Mouse (Mus musculus) midbrain, embryonic 10.5 days (tissue): ENCODE results near the gene Elp6. TPM values are rescaled to one million over a fixed set of nuclear protein-coding genes. Genes with fewer than 3 reads are reported as not detected.

ENCODE experiments used
- DNase-seq: peaks from one replicate; pipeline ENCODE4 v3.0.0-alpha.2; 2017; ENCODE audit warnings: low spot score
- H3K27ac ChIP-seq: fragments of 300-500 bp; sonication (generic); replicated peaks from 2 replicates; pipeline ENCODE4 v1.5.1; 2016; ENCODE audit warnings: mild to moderate bottlenecking
- H3K27me3 ChIP-seq: fragments of 300-500 bp; sonication (generic); 2 replicates; pipeline ENCODE4 v1.6.1; 2016; ENCODE audit warnings: low read depth, mild to moderate bottlenecking; ENCODE audit not compliant: poor library complexity, severe bottlenecking
- H3K36me3 ChIP-seq: fragments of 300-500 bp; sonication (generic); 2 replicates; pipeline ENCODE4 v1.6.1; 2016; ENCODE audit warnings: mild to moderate bottlenecking, moderate library complexity
- H3K4me1 ChIP-seq: fragments of 300-500 bp; sonication (generic); 2 replicates; pipeline ENCODE4 v1.6.1; 2016
- H3K4me3 ChIP-seq: fragments of 300-500 bp; sonication (generic); 2 replicates; pipeline ENCODE4 v1.5.1; 2016; ENCODE audit warnings: mild to moderate bottlenecking, moderate library complexity
- H3K9me3 ChIP-seq: fragments of 300-500 bp; sonication (generic); replicated peaks from 2 replicates; pipeline ENCODE4 v1.6.1; 2016; ENCODE audit warnings: mild to moderate bottlenecking
- WGBS: fragments of 180-500 bp; shearing (Covaris S2); methylation state at CpG from one replicate; pipeline ENCODE4 v1.1.7; 2016; 5-methylcytosine and 5-hydroxymethylcytosine counted together
- polyA plus RNA-seq: library from polyadenylated mRNA; unstranded; fragments of >200 nt; fragmentation: Nextera tagmentation; extraction: Ambion mirVana; gene quantifications from 2 replicates; pipeline ENCODE4 v1.2.1, GENCODE M21; 2016

Elp6 gene
- polyA plus RNA-seq, 1 experiment from 2014 or later, result 45.6 TPM

- H3K27ac ChIP-seq, result no peak overlapping the region
- peaks cover 4% of the 10 kb centered on the region; the same call in 1 of the 2 replicates for H3K4me1 ChIP-seq
- H3K4me3 ChIP-seq, result no peak overlapping the region
- H3K27me3 ChIP-seq, result no peaks in the 10 kb centered on the region
- 86% methylated on average over 7 of the region's 7 CpGs for WGBS
- H3K9me3 ChIP-seq, result no peaks in the 10 kb centered on the region
- H3K36me3 ChIP-seq, result no peaks in the 10 kb centered on the region
- no peak for DNase-seq
Observed at GRCm38 (mm10) chr9:110345057-110345739, 40.2 kb downstream of the Elp6 start.

- DNase-seq, result no peak
- Histone ChIP-seq H3K4me1 (no peaks in the 10 kb centered on the region), H3K27me3 (no peaks in the 10 kb centered on the region), H3K9me3 (no peaks in the 10 kb centered on the region), H3K36me3 (no peaks in the 10 kb centered on the region), H3K27ac (no peak overlapping the region), H3K4me3 (no peak overlapping the region)
- WGBS, result 80% methylated on average over 4 of the region's 4 CpGs
Observed at GRCm38 (mm10) chr9:110348899-110349298, 43.9 kb downstream of the Elp6 start.

GRCm38 (mm10) chr9:110350188-110350587 lies 45.2 kb downstream of the Elp6 start:
- no peaks in the 10 kb centered on the region for H3K9me3 ChIP-seq
- no peak for DNase-seq
- no peaks in the 10 kb centered on the region for H3K4me1 ChIP-seq
- WGBS, result 89% methylated on average over 5 of the region's 5 CpGs
- peaks cover 4% of the 10 kb centered on the region for H3K36me3 ChIP-seq
- no peak overlapping the region for H3K27ac ChIP-seq
- H3K4me3 ChIP-seq, result no peak overlapping the region
- no peaks in the 10 kb centered on the region for H3K27me3 ChIP-seq

GRCm38 (mm10) chr9:110350612-110351011 lies 45.6 kb downstream of the Elp6 start:
- no peaks in the 10 kb centered on the region for H3K27me3 ChIP-seq
- H3K27ac ChIP-seq, result no peak overlapping the region
- DNase-seq, result no peak
- H3K36me3 ChIP-seq, result peaks cover 4% of the 10 kb centered on the region
- 93% methylated on average over 5 of the region's 5 CpGs for whole genome bisulfite sequencing
- no peaks in the 10 kb centered on the region for H3K4me1 ChIP-seq
- no peak overlapping the region for H3K4me3 ChIP-seq
- no peaks in the 10 kb centered on the region for H3K9me3 ChIP-seq

- DNase-seq, result no peak
- Histone ChIP-seq H3K27ac (no peak overlapping the region), H3K36me3 (peaks cover 8% of the 10 kb centered on the region), H3K9me3 (no peaks in the 10 kb centered on the region), H3K4me3 (no peak overlapping the region), H3K27me3 (no peaks in the 10 kb centered on the region), H3K4me1 (no peaks in the 10 kb centered on the region)
- 96% methylated on average over 2 of the region's 2 CpGs for WGBS
Observed at GRCm38 (mm10) chr9:110351350-110351749, 46.4 kb downstream of the Elp6 start.

GRCm38 (mm10) chr9:110351932-110352632 lies 47.1 kb downstream of the Elp6 start:
- no peak for DNase-seq
- Histone ChIP-seq H3K9me3 (no peaks in the 10 kb centered on the region), H3K36me3 (peaks cover 9% of the 10 kb centered on the region), H3K4me1 (no peaks in the 10 kb centered on the region), H3K27ac (no peak overlapping the region), H3K27me3 (no peaks in the 10 kb centered on the region), H3K4me3 (no peak overlapping the region)
- 94% methylated on average over 8 of the region's 8 CpGs for WGBS

- Histone ChIP-seq H3K4me1 (no peaks in the 10 kb centered on the region), H3K27ac (no peak overlapping the region), H3K36me3 (peaks cover 27% of the 10 kb centered on the region), H3K27me3 (no peaks in the 10 kb centered on the region), H3K9me3 (no peaks in the 10 kb centered on the region), H3K4me3 (no peak overlapping the region)
- DNase-seq, result no peak
- WGBS, result 84% methylated on average over 2 of the region's 2 CpGs
Observed at GRCm38 (mm10) chr9:110358341-110358740, 53.4 kb downstream of the Elp6 start.

GRCm38 (mm10) chr9:110361299-110361698 lies 56.3 kb downstream of the Elp6 start:
- no peak overlapping the region for H3K27ac ChIP-seq
- peaks cover 37% of the 10 kb centered on the region for H3K36me3 ChIP-seq

GRCm38 (mm10) chr9:110362337-110362736 lies 57.4 kb downstream of the Elp6 start:
- H3K4me1 ChIP-seq, result no peaks in the 10 kb centered on the region
- no peak for DNase-seq
- 92% methylated on average over 10 of the region's 10 CpGs for WGBS
- H3K27me3 ChIP-seq, result no peaks in the 10 kb centered on the region
- no peaks in the 10 kb centered on the region for H3K9me3 ChIP-seq
- H3K27ac ChIP-seq, result no peak overlapping the region
- no peak overlapping the region for H3K4me3 ChIP-seq
- H3K36me3 ChIP-seq, result peaks cover 37% of the 10 kb centered on the region

More at GRCm38 (mm10) chr9:110361299-110361698, 56.3 kb downstream of the Elp6 start:
- no peak overlapping the region for H3K4me3 ChIP-seq
- no peak for DNase-seq
- 81% methylated on average over 12 of the region's 12 CpGs for WGBS
- H3K4me1 ChIP-seq, result no peaks in the 10 kb centered on the region
- no peaks in the 10 kb centered on the region for H3K27me3 ChIP-seq
- H3K9me3 ChIP-seq, result no peaks in the 10 kb centered on the region

- no peak for DNase-seq
- H3K4me1 ChIP-seq, result no peaks in the 10 kb centered on the region
- no peak overlapping the region for H3K4me3 ChIP-seq
- no peaks in the 10 kb centered on the region for H3K27me3 ChIP-seq
- peaks cover 48% of the 10 kb centered on the region for H3K36me3 ChIP-seq
- H3K9me3 ChIP-seq, result no peaks in the 10 kb centered on the region
- H3K27ac ChIP-seq, result no peak overlapping the region
- WGBS, result 82% methylated on average over 5 of the region's 5 CpGs
Observed at GRCm38 (mm10) chr9:110366746-110367145, 61.8 kb downstream of the Elp6 start.

- Histone ChIP-seq H3K4me3 (no peak overlapping the region), H3K9me3 (no peaks in the 10 kb centered on the region), H3K4me1 (no peaks in the 10 kb centered on the region), H3K27me3 (no peaks in the 10 kb centered on the region), H3K36me3 (peaks cover 55% of the 10 kb centered on the region), H3K27ac (no peak overlapping the region)
- 91% methylated on average over 3 of the region's 3 CpGs for WGBS
- no peak for DNase-seq
Observed at GRCm38 (mm10) chr9:110369860-110370259, 64.9 kb downstream of the Elp6 start.
